Mouse (Mus musculus) mouse embryonic stem cell (cell line): Measurements from ENCODE around the gene Slc35f1.

Experiments used
- in situ Hi-C, 2 experiments: fragments of 300-500 bp; cut with MboI; formaldehyde crosslinking; loops; 1 replicate in 1 of 2; 3 replicates in 1 of 2; pipeline ENCODE4 v1.14.3; 2019 to 2020; ENCODE audit warnings: low sequenced_read_pairs in 2 of 2, low pct_unique_long_range_greater_than_20kb in 1 of 2, mixed read lengths in 1 of 2; ENCODE audit not compliant: unreplicated experiment in 1 of 2

Gene Slc35f1

GRCm38 (mm10) chr10:52758589-52758988 is 68.3 kb downstream of the Slc35f1 start:
- in situ Hi-C loops, result no loop called here

- in situ Hi-C loops, result no loop called here
These were observed 70.2 kb downstream of the Slc35f1 start for GRCm38 (mm10) chr10:52760527-52760926.

GRCm38 (mm10) chr10:52779926-52780485 is 89.7 kb downstream of the Slc35f1 start:
- in situ Hi-C loops, result no loop called here

GRCm38 (mm10) chr10:52787075-52787474 is 96.7 kb downstream of the Slc35f1 start:
- in situ Hi-C loops, result no loop called here

- in situ Hi-C loops, result no loop called here
These were observed 101.2 kb downstream of the Slc35f1 start for GRCm38 (mm10) chr10:52791560-52791959.

GRCm38 (mm10) chr10:52797454-52797853 is 107.1 kb downstream of the Slc35f1 start:
- in situ Hi-C loops, result no loop called here

GRCm38 (mm10) chr10:52807808-52808207 is 117.5 kb downstream of the Slc35f1 start:
- in situ Hi-C loops, result no loop called here

- in situ Hi-C loops, result no loop called here
These were observed 122.5 kb downstream of the Slc35f1 start for GRCm38 (mm10) chr10:52812861-52813260.

- in situ Hi-C loops, result no loop called here
These were observed 124.0 kb downstream of the Slc35f1 start for GRCm38 (mm10) chr10:52814358-52814757.

- in situ Hi-C loops, result no loop called here
These were observed 129.3 kb downstream of the Slc35f1 start for GRCm38 (mm10) chr10:52819661-52820060.

GRCm38 (mm10) chr10:52822909-52823308 is 132.6 kb downstream of the Slc35f1 start:
- in situ Hi-C loops, result no loop called here

- in situ Hi-C loops, result no loop called here
These were observed 135.4 kb downstream of the Slc35f1 start for GRCm38 (mm10) chr10:52825746-52826145.

- in situ Hi-C loops, result no loop called here
These were observed 150.5 kb downstream of the Slc35f1 start for GRCm38 (mm10) chr10:52840819-52841218.

- in situ Hi-C loops, result no loop called here
These were observed 161.7 kb downstream of the Slc35f1 start for GRCm38 (mm10) chr10:52851994-52852393.

GRCm38 (mm10) chr10:52860851-52861250 is 170.5 kb downstream of the Slc35f1 start:
- in situ Hi-C loops, result no loop called here

- in situ Hi-C loops, result no loop called here
These were observed 174.6 kb downstream of the Slc35f1 start for GRCm38 (mm10) chr10:52864936-52865335.

GRCm38 (mm10) chr10:52871110-52871509 is 180.8 kb downstream of the Slc35f1 start:
- in situ Hi-C loops, result no loop called here

- in situ Hi-C loops, result no loop called here
These were observed 183.8 kb downstream of the Slc35f1 start for GRCm38 (mm10) chr10:52874133-52874532.

GRCm38 (mm10) chr10:52874712-52875111 is 184.4 kb downstream of the Slc35f1 start:
- in situ Hi-C loops, result no loop called here

GRCm38 (mm10) chr10:52877263-52878021 is 187.1 kb downstream of the Slc35f1 start:
- in situ Hi-C loops, result no loop called here
